Mouse (Mus musculus) B cell, adult (primary cell): ENCODE data around the gene Ercc6l2. TPM values are rescaled to one million over a fixed set of nuclear protein-coding genes. Genes with fewer than 3 reads are reported as not detected.

ENCODE experiments used
- total RNA-seq: library from RNA; stranded (reverse); gene quantifications from 4 replicates; pipeline ENCODE4 v1.2.4, GENCODE M21; 2023; ENCODE audit not compliant: inconsistent age

Gene Ercc6l2
- total RNA-seq, result 31.8 to 39.8 TPM (median 36.6 TPM) in 4 replicates

DNA sequence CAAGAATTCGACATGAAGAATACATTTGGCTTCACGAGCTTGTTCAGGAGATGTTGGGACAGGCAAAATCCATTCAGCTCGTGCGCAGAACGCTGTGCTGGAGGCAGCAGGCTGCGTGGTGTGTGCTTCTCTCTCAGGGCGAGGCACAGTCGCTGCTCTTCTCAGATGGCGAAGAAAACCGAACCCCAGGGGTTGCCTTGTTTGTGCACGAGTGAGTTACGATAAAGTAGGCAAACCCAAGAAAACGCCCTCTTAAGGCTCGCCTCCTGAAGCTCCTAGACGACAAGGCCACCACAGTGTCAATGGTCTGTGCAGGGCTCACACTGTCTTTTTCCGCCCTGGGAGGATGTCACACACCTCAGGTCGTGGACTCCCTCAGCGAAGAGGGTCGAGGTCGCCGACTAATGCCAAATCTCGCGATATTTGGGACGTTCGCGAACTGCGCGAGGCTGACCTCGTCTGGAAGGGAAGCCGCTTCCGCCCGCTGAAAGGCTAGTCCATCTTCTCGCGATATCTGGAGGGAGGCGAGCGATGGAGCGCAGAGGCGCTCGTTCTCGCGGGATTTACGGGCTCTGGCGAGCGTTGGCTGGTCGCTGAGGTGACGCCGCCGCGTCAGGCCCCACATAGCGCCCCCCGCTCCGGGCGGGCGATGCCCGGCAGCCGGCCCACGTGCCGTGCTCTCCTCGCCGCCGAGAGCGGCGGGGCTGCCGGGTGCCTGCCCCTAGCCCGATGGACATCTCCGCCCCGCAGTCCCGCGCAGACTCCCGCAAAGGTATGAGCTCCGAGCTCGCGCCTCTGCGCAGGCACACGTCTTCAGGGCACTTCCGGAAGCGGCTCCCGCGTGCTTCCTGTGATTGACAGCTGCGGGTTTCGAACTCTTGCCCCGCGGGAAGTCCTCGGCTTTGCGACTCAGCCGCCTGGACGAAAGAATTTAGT lies at the start of gene Ercc6l2:
TSS of gene Ercc6l2 (plus strand) at position 495 of the 936 bp plus-strand sequence.

Other genes with a start within 250 kb of the Ercc6l2 start
- gene Ptch1, start 241.6 kb upstream of the Ercc6l2 start, total RNA-seq, result 23.1 to 26.9 TPM (median 24.4 TPM) in 4 replicates